Mouse (Mus musculus): Measurements from ENCODE around the gene Ccr10. TPM values are rescaled to one million over a fixed set of nuclear protein-coding genes. Genes with fewer than 3 reads are reported as not detected.
A peak's percentile ranks its signal among the peaks of the same experiment; 100 is the strongest.
"Not testable (repeated sequence)": the region's sequence is repeated elsewhere in the genome, so short reads cannot be mapped to it uniquely, and the experiment has no call there.

Ccr10 gene
- polyA plus RNA-seq, 1 experiment from 2014 or later, result 0.19 TPM

- ATAC-seq (ENCODE audit: extremely low read depth, insufficient number of reproducible peaks, low FRiP score, low TSS enrichment), result peak; percentile 45; the same call in 1 of the 2 replicates
- Histone ChIP-seq H3K4me1 (peaks cover 29% of the 10 kb centered on the region), H3K27ac (replicated peaks) (peak overlapping the region; percentile 83), H3K4me3 (no peak overlapping the region), H3K4me2 (peak overlapping the region; percentile 39), H3K27me3 (replicated peaks) (no peaks in the 10 kb centered on the region), H3K9ac (peak overlapping the region; percentile 5; the same call in 1 of the 2 replicates), H3K36me3 (peaks cover 22% of the 10 kb centered on the region), H3K9me3 (no peaks in the 10 kb centered on the region)
- WGBS, result 20% methylated on average over 18 of the region's 18 CpGs
Observed at GRCm38 (mm10) chr11:101130056-101130756, 45.0 kb downstream of the Ccr10 start.

- ATAC-seq (ENCODE audit: extremely low read depth, insufficient number of reproducible peaks, low FRiP score, low TSS enrichment), result no peak
- no peak overlapping the region for H3K9ac ChIP-seq
- 84% methylated on average over 11 of the region's 11 CpGs for WGBS
- H3K36me3 ChIP-seq, result peaks cover 31% of the 10 kb centered on the region
- H3K27ac ChIP-seq (replicated peaks), result no peak overlapping the region
- no peak overlapping the region for H3K4me2 ChIP-seq
- peaks cover 21% of the 10 kb centered on the region for H3K4me1 ChIP-seq
- H3K27me3 ChIP-seq (replicated peaks), result no peaks in the 10 kb centered on the region
- H3K4me3 ChIP-seq, result no peak overlapping the region
- no peaks in the 10 kb centered on the region for H3K9me3 ChIP-seq
Observed at GRCm38 (mm10) chr11:101128996-101129577, 46.2 kb downstream of the Ccr10 start.

GRCm38 (mm10) chr11:101127075-101127474, 48.2 kb downstream of the Ccr10 start:
- no peak for ATAC-seq (ENCODE audit: extremely low read depth, insufficient number of reproducible peaks, low FRiP score, low TSS enrichment)

GRCm38 (mm10) chr11:101125008-101125407, 50.2 kb downstream of the Ccr10 start:
- not testable (repeated sequence) for ATAC-seq (ENCODE audit: extremely low read depth, insufficient number of reproducible peaks, low FRiP score, low TSS enrichment); H3K9me3 ChIP-seq; H3K4me3 ChIP-seq; H3K27ac ChIP-seq (replicated peaks); H3K4me2 ChIP-seq; H3K9ac ChIP-seq; H3K27me3 ChIP-seq (replicated peaks)
- 94% methylated on average over 9 of the region's 9 CpGs for WGBS
- H3K36me3 ChIP-seq, result peaks cover 58% of the 10 kb centered on the region
- H3K4me1 ChIP-seq, result peaks cover 19% of the 10 kb centered on the region

More at GRCm38 (mm10) chr11:101127075-101127474, 48.2 kb downstream of the Ccr10 start:
- WGBS, result 90% methylated on average over 1 of the region's 1 CpGs
- no peak overlapping the region for H3K4me2 ChIP-seq
- no peak overlapping the region for H3K27ac ChIP-seq (replicated peaks)
- peaks cover 52% of the 10 kb centered on the region for H3K36me3 ChIP-seq
- no peaks in the 10 kb centered on the region for H3K9me3 ChIP-seq
- H3K4me3 ChIP-seq, result no peak overlapping the region
- H3K4me1 ChIP-seq, result peaks cover 18% of the 10 kb centered on the region
- H3K27me3 ChIP-seq (replicated peaks), result no peaks in the 10 kb centered on the region
- H3K9ac ChIP-seq, result no peak overlapping the region

- H3K4me3 ChIP-seq; ATAC-seq (ENCODE audit: extremely low read depth, insufficient number of reproducible peaks, low FRiP score, low TSS enrichment); H3K27me3 ChIP-seq (replicated peaks); H3K27ac ChIP-seq (replicated peaks); H3K9me3 ChIP-seq; H3K4me2 ChIP-seq; H3K9ac ChIP-seq: not testable (repeated sequence)
- Histone ChIP-seq H3K4me1 (peaks cover 17% of the 10 kb centered on the region), H3K36me3 (peaks cover 58% of the 10 kb centered on the region)
- 91% methylated on average over 8 of the region's 8 CpGs for WGBS
Observed at GRCm38 (mm10) chr11:101124494-101124893, 50.7 kb downstream of the Ccr10 start.

Small RNAs within 50 kb of the gene (microRNA-seq; reads per million reads assigned to microRNA genes)
- not detected for gene Gm27626

Other genes starting within 250 kb of the Ccr10 start
- 41.8 and 42.9 TPM in 2 replicates for gene Stat3, start 235.9 kb downstream of the Ccr10 start, polyA plus RNA-seq (2015; fragmentation: Nextera tagmentation; extraction: Ambion mirVana)
- gene Cavin1, start 204.6 kb downstream of the Ccr10 start, polyA plus RNA-seq (2015; fragmentation: Nextera tagmentation; extraction: Ambion mirVana), result 348 and 370 TPM in 2 replicates
- 54.9 and 58.1 TPM in 2 replicates for gene Atp6v0a1, start 166.0 kb downstream of the Ccr10 start, polyA plus RNA-seq (2015; fragmentation: Nextera tagmentation; extraction: Ambion mirVana)
- 13.5 and 13.7 TPM in 2 replicates for gene Naglu, start 105.4 kb downstream of the Ccr10 start, polyA plus RNA-seq (2015; fragmentation: Nextera tagmentation; extraction: Ambion mirVana)
- 0.14 and 0.17 TPM in 2 replicates for gene Hsd17b1, start 97.0 kb downstream of the Ccr10 start, polyA plus RNA-seq (2015; fragmentation: Nextera tagmentation; extraction: Ambion mirVana)
- 26.8 and 28.4 TPM in 2 replicates for gene Coasy, start 92.9 kb downstream of the Ccr10 start, polyA plus RNA-seq (2015; fragmentation: Nextera tagmentation; extraction: Ambion mirVana)
- 36.3 and 41.6 TPM in 2 replicates for gene Mlx, start 88.2 kb downstream of the Ccr10 start, polyA plus RNA-seq (2015; fragmentation: Nextera tagmentation; extraction: Ambion mirVana)
- gene Psmc3ip, start 80.0 kb downstream of the Ccr10 start, polyA plus RNA-seq (2015; fragmentation: Nextera tagmentation; extraction: Ambion mirVana), result 21.4 and 26.6 TPM in 2 replicates
- gene Retreg3, start 55.5 kb downstream of the Ccr10 start, polyA plus RNA-seq (2015; fragmentation: Nextera tagmentation; extraction: Ambion mirVana), result 12.0 and 14.1 TPM in 2 replicates
- 77.2 and 83.0 TPM in 2 replicates for gene Tubg1, start 55.5 kb downstream of the Ccr10 start, polyA plus RNA-seq (2015; fragmentation: Nextera tagmentation; extraction: Ambion mirVana)
- 3.1 and 4.3 TPM in 2 replicates for gene Tubg2, start 19.5 kb downstream of the Ccr10 start, polyA plus RNA-seq (2015; fragmentation: Nextera tagmentation; extraction: Ambion mirVana)
- gene Cntnap1, start 4.9 kb downstream of the Ccr10 start, polyA plus RNA-seq (2015; fragmentation: Nextera tagmentation; extraction: Ambion mirVana), result 0.52 and 0.55 TPM in 2 replicates
- gene Plekhh3, start 4.1 kb downstream of the Ccr10 start, polyA plus RNA-seq (2015; fragmentation: Nextera tagmentation; extraction: Ambion mirVana), result 7.6 and 8.5 TPM in 2 replicates
- 11.6 and 11.7 TPM in 2 replicates for gene Ezh1, start 51.0 kb upstream of the Ccr10 start, polyA plus RNA-seq (2015; fragmentation: Nextera tagmentation; extraction: Ambion mirVana)
- 210 and 234 TPM in 2 replicates for gene Ramp2, start 70.6 kb upstream of the Ccr10 start, polyA plus RNA-seq (2015; fragmentation: Nextera tagmentation; extraction: Ambion mirVana)
- gene Vps25, start 78.3 kb upstream of the Ccr10 start, polyA plus RNA-seq (2015; fragmentation: Nextera tagmentation; extraction: Ambion mirVana), result 98.8 and 111 TPM in 2 replicates
- gene Wnk4, start 85.1 kb upstream of the Ccr10 start, polyA plus RNA-seq (2015; fragmentation: Nextera tagmentation; extraction: Ambion mirVana), result 7.6 and 8.0 TPM in 2 replicates
- 0.48 and 0.65 TPM in 2 replicates for gene Cntd1, start 103.6 kb upstream of the Ccr10 start, polyA plus RNA-seq (2015; fragmentation: Nextera tagmentation; extraction: Ambion mirVana)
- gene Coa3, start 103.7 kb upstream of the Ccr10 start, polyA plus RNA-seq (2015; fragmentation: Nextera tagmentation; extraction: Ambion mirVana), result 165 and 171 TPM in 2 replicates
- 128 and 130 TPM in 2 replicates for gene Becn1, start 126.8 kb upstream of the Ccr10 start, polyA plus RNA-seq (2015; fragmentation: Nextera tagmentation; extraction: Ambion mirVana)
- 99.0 and 105 TPM in 2 replicates for gene Psme3, start 140.8 kb upstream of the Ccr10 start, polyA plus RNA-seq (2015; fragmentation: Nextera tagmentation; extraction: Ambion mirVana)
- gene Aoc2, start 149.6 kb upstream of the Ccr10 start, polyA plus RNA-seq (2015; fragmentation: Nextera tagmentation; extraction: Ambion mirVana), result 0.70 and 0.75 TPM in 2 replicates
- gene Aoc3, start 155.2 kb upstream of the Ccr10 start, polyA plus RNA-seq (2015; fragmentation: Nextera tagmentation; extraction: Ambion mirVana), result 0.28 and 0.32 TPM in 2 replicates
- not detected in 2 replicates for gene G6pc, start 192.1 kb upstream of the Ccr10 start, polyA plus RNA-seq (2015; fragmentation: Nextera tagmentation; extraction: Ambion mirVana)
- gene Aarsd1, start 242.2 kb upstream of the Ccr10 start, polyA plus RNA-seq (2015; fragmentation: Nextera tagmentation; extraction: Ambion mirVana), result 35.4 and 45.9 TPM in 2 replicates
- gene Gm27029, start 249.4 kb upstream of the Ccr10 start, polyA plus RNA-seq (2015; fragmentation: Nextera tagmentation; extraction: Ambion mirVana), result 14.7 and 18.3 TPM in 2 replicates
- 13.1 and 14.3 TPM in 2 replicates for gene Rundc1, start 249.6 kb upstream of the Ccr10 start, polyA plus RNA-seq (2015; fragmentation: Nextera tagmentation; extraction: Ambion mirVana)
- gene Ptges3l, start 249.9 kb upstream of the Ccr10 start, polyA plus RNA-seq (2015; fragmentation: Nextera tagmentation; extraction: Ambion mirVana), result 71.6 and 75.1 TPM in 2 replicates